Mouse (Mus musculus) liver, embryonic 16.5 days (tissue): ENCODE measurements around the gene Fkbp11. TPM values are rescaled to one million over a fixed set of nuclear protein-coding genes. Genes with fewer than 3 reads are reported as not detected.

ENCODE experiments used
- ATAC-seq: fragments of 200-750 bp; cut with Nextera tagmentation; 2 replicates; pipeline ENCODE4 v1.8.0; 2017; ENCODE audit warnings: low read depth, mild to moderate bottlenecking, moderate number of reproducible peaks, moderate library complexity
- H3K27ac ChIP-seq: fragments of 300-500 bp; sonication (generic); 2 replicates; pipeline ENCODE4 v1.5.1; 2014; ENCODE audit warnings: mild to moderate bottlenecking, low read length
- H3K27me3 ChIP-seq: fragments of 300-500 bp; sonication (generic); 2 replicates; pipeline ENCODE4 v1.6.1; 2014; ENCODE audit warnings: low read depth, low read length, mixed read lengths; ENCODE audit not compliant: control insufficient read depth, insufficient read depth
- H3K36me3 ChIP-seq: fragments of 300-500 bp; sonication (generic); 2 replicates; pipeline ENCODE4 v1.6.1; 2014; ENCODE audit warnings: mild to moderate bottlenecking; ENCODE audit not compliant: control insufficient read depth, insufficient read depth
- H3K4me1 ChIP-seq: fragments of 300-500 bp; sonication (generic); 2 replicates; pipeline ENCODE4 v1.6.1; 2014; ENCODE audit warnings: low read depth, low read length, mixed read lengths; ENCODE audit not compliant: control insufficient read depth
- H3K4me2 ChIP-seq: fragments of 300-500 bp; sonication (generic); 2 replicates; pipeline ENCODE4 v1.6.1; 2014; ENCODE audit warnings: low read depth, low read length, mixed read lengths
- H3K4me3 ChIP-seq: fragments of 300-500 bp; sonication (generic); 2 replicates; pipeline ENCODE4 v1.5.1; 2014; ENCODE audit warnings: low read depth, mild to moderate bottlenecking, low read length
- H3K9ac ChIP-seq: fragments of 300-500 bp; sonication (generic); 2 replicates; pipeline ENCODE4 v1.6.1; 2014; ENCODE audit warnings: low read depth, low read length
- H3K9me3 ChIP-seq: fragments of 300-500 bp; sonication (generic); replicated peaks from 2 replicates; pipeline ENCODE4 v1.6.1; 2016; ENCODE audit warnings: low read length; ENCODE audit not compliant: control insufficient read depth
- WGBS: fragments of 180-500 bp; shearing (Covaris S2); extraction: QIAGEN DNeasy Blood & Tissue Kit; methylation state at CpG from one replicate; pipeline ENCODE4 v1.1.7; 2014; ENCODE audit not compliant: insufficient replicate concordance; 5-methylcytosine and 5-hydroxymethylcytosine counted together
- polyA plus RNA-seq: library from polyadenylated mRNA; unstranded; fragments of >200 nt; fragmentation: Nextera tagmentation; extraction: Ambion mirVana; gene quantifications from 2 replicates; pipeline ENCODE4 v1.2.1, GENCODE M21; 2015

Gene Fkbp11
- polyA plus RNA-seq, 1 experiment from 2014 or later = 182 TPM

- Histone ChIP-seq H3K9me3 (no peaks in the 10 kb centered on the region), H3K4me2 (no peak overlapping the region), H3K36me3 (no peaks in the 10 kb centered on the region), H3K4me1 (peaks cover 3% of the 10 kb centered on the region), H3K9ac (no peak overlapping the region), H3K27me3 (peaks cover 44% of the 10 kb centered on the region), H3K27ac (no peak overlapping the region), H3K4me3 (no peak overlapping the region)
- ATAC-seq = no peak
- WGBS = 37% methylated on average over 5 of the region's 5 CpGs
Measured at GRCm38 (mm10) chr15:98768259-98768658, 40.3 kb upstream of the Fkbp11 start.

GRCm38 (mm10) chr15:98765929-98766328, 37.9 kb upstream of the Fkbp11 start:
- Histone ChIP-seq H3K27me3 (peaks cover 26% of the 10 kb centered on the region), H3K4me3 (no peak overlapping the region), H3K36me3 (no peaks in the 10 kb centered on the region), H3K9me3 (no peaks in the 10 kb centered on the region), H3K9ac (no peak overlapping the region), H3K27ac (no peak overlapping the region), H3K4me1 (peaks cover 17% of the 10 kb centered on the region), H3K4me2 (no peak overlapping the region)
- ATAC-seq = no peak
- WGBS = 62% methylated on average over 4 of the region's 4 CpGs

- WGBS = under 1% methylated on average over 74 of the region's 76 CpGs
- no peaks in the 10 kb centered on the region for H3K9me3 ChIP-seq
- H3K4me3 ChIP-seq = peak within 1 kb of the TSS; percentile 82
- peak within 1 kb of the TSS; percentile 95 for H3K4me2 ChIP-seq
- peak within 1 kb of the TSS; percentile 78 for H3K9ac ChIP-seq
- H3K36me3 ChIP-seq = no peaks in the 10 kb centered on the region
- peaks cover 23% of the 10 kb centered on the region for H3K27me3 ChIP-seq
- peak; percentile 90 for ATAC-seq
- peak within 1 kb of the TSS; percentile 54 for H3K27ac ChIP-seq
- peaks cover 17% of the 10 kb centered on the region for H3K4me1 ChIP-seq
Measured at GRCm38 (mm10) chr15:98762670-98763529, 34.9 kb upstream of the Fkbp11 start, which contains the start of gene Arf3. Gene Arf3 (minus strand): TSS chr15:98763214.

GRCm38 (mm10) chr15:98762201-98762621, 34.2 kb upstream of the Fkbp11 start:
- Histone ChIP-seq H3K4me1 (peaks cover 17% of the 10 kb centered on the region), H3K4me3 (peak overlapping the region; percentile 82), H3K27me3 (peaks cover 23% of the 10 kb centered on the region), H3K9ac (peak overlapping the region; percentile 78), H3K9me3 (no peaks in the 10 kb centered on the region), H3K36me3 (no peaks in the 10 kb centered on the region), H3K4me2 (peak overlapping the region; percentile 95), H3K27ac (peak overlapping the region; percentile 54)
- 2% methylated on average over 19 of the region's 24 CpGs for WGBS
- peak; percentile 69 for ATAC-seq

DNA sequence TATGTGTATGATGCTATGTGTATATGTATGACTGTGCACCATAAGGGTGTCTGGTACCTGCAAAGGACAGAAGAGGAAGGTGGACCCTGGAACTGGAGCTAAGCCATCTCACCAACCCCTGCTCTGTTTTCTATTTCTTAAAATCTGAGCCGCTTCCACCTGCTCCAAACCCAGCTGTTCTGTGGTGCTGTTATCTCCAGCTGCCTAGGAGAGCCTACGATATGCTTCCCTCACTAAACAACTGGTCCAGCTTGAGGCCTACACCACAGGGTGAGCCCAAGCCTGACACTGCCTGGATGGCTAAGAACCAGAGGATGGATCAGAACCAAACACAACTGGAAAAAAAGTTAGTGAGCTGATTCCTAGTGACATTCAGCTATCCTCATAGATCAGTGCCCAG, 26.1 kb upstream of the Fkbp11 start:
- H3K27me3 ChIP-seq = no peaks in the 10 kb centered on the region
- H3K4me2 ChIP-seq = no peak overlapping the region
- WGBS = 45% methylated on average over 2 of the region's 2 CpGs
- H3K36me3 ChIP-seq = no peaks in the 10 kb centered on the region; the same call in 1 of the 2 replicates
- H3K9me3 ChIP-seq = no peaks in the 10 kb centered on the region
- no peak for ATAC-seq
- H3K27ac ChIP-seq = no peak overlapping the region
- peaks cover 6% of the 10 kb centered on the region for H3K4me1 ChIP-seq
- H3K4me3 ChIP-seq = no peak overlapping the region
- no peak overlapping the region for H3K9ac ChIP-seq

DNA sequence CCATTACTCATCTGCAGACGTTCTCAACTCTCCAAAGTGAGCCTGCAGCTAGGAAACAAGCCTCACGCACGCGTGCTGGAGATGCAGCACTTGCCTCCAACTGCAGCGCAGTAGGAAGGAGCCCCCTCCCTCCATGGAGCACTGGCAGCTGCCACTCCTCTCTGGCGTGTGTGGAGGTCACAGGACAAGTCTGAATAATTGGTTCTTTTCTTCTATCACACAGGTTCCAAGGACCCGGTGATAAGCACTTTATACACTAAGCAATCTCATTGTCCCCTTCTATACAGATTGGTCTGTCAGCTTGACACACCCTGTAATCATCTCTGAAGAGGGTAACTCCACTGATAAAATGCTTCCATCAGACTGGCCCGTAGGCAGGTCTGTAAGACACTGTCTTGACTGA, 25.0 kb upstream of the Fkbp11 start:
- Histone ChIP-seq H3K27me3 (no peaks in the 10 kb centered on the region), H3K9me3 (no peaks in the 10 kb centered on the region), H3K4me2 (no peak overlapping the region), H3K4me3 (no peak overlapping the region), H3K36me3 (no peaks in the 10 kb centered on the region; the same call in 1 of the 2 replicates), H3K4me1 (peaks cover 6% of the 10 kb centered on the region), H3K27ac (no peak overlapping the region), H3K9ac (no peak overlapping the region)
- peak; percentile 84 for ATAC-seq
- WGBS = 46% methylated on average over 8 of the region's 8 CpGs

DNA sequence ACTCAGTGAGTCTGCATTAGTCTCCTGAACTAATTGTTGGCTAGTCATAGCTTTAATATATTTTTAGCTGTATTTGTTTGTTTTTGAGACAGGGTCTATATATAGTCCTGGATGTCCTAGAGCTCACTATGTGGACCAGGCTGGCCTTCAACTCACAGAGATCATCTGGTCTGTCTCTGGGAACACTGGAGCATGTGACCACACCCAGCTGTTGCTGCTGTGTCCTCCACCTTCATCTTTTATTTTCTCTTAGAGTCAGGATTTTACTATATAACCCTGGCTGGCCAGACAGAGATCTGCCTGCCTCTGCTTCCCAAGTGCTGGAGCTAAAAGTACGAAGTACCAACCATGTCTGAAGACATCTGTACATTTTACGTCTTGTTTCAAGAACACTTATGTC, 21.1 kb upstream of the Fkbp11 start:
- Histone ChIP-seq H3K9ac (no peak overlapping the region), H3K27me3 (no peaks in the 10 kb centered on the region), H3K27ac (no peak overlapping the region), H3K36me3 (no peaks in the 10 kb centered on the region), H3K4me2 (no peak overlapping the region), H3K4me1 (peaks cover 6% of the 10 kb centered on the region), H3K4me3 (no peak overlapping the region), H3K9me3 (no peaks in the 10 kb centered on the region)
- ATAC-seq = no peak
- WGBS = 69% methylated on average over 2 of the region's 2 CpGs

DNA sequence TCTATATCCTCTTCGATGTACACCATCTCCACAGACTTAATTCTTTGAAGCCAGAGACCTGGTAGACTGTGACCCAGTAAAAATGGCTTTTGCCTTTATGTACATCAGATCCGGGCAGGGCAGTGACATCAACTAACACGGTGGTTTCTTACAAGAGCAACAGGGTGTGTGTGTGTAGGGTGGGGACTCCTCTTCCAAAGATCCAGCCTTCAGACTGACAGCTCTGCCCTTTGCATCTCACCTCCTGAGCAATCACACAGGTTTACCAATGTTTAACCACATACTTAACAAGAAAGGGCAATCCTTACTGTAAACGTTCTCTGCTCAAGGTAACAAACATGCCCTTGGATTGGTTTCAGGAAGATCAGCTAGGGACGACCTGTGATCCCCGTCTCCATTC, 19.3 kb upstream of the Fkbp11 start:
- 57% methylated on average over 6 of the region's 6 CpGs for WGBS
- Histone ChIP-seq H3K9me3 (no peaks in the 10 kb centered on the region), H3K27ac (no peak overlapping the region), H3K4me3 (no peak overlapping the region), H3K9ac (no peak overlapping the region), H3K36me3 (no peaks in the 10 kb centered on the region), H3K4me1 (no peaks in the 10 kb centered on the region), H3K27me3 (no peaks in the 10 kb centered on the region), H3K4me2 (no peak overlapping the region)
- ATAC-seq = no peak

DNA sequence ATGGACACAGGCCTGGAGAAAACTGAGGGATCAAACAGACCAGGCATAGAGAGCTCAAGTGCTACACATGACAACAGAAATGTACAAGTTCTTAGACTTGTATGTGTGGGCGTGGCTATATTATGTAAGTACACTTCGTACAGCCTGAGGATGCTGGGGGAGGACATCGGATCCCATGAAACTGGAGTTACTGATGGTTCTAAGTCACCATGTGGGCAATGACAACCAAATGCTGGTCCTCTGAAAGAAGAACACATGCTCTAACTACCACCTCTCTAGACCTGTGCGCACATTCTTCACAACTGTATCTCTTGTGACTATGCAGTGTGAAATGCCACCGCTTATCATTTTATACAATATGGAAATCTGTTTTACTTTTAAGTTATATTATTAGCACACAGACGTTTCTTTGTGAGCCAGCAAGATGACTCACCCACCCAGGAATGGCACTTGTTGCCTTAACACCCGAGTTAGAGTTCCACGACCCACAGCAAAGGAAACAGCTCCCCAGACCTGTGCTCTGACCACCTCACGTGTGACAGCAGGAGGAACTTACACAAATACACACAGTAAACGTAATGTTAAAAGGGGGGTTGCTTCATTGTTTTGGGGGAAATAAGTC, 18.5 kb upstream of the Fkbp11 start:
- Histone ChIP-seq H3K27me3 (no peaks in the 10 kb centered on the region), H3K4me2 (no peak overlapping the region), H3K9ac (no peak overlapping the region), H3K4me3 (no peak overlapping the region), H3K4me1 (no peaks in the 10 kb centered on the region), H3K36me3 (no peaks in the 10 kb centered on the region), H3K9me3 (no peaks in the 10 kb centered on the region), H3K27ac (no peak overlapping the region)
- ATAC-seq = no peak
- 66% methylated on average over 10 of the region's 10 CpGs for WGBS
